Mouse (Mus musculus): ENCODE data around the gene Cdt1. TPM values are rescaled to one million over a fixed set of nuclear protein-coding genes. Genes with fewer than 3 reads are reported as not detected.

Gene Cdt1
- 47.6 TPM in 2 replicates for polyA plus RNA-seq (2016; fragmentation: Nextera tagmentation; extraction: Ambion mirVana)

GRCm38 (mm10) chr8:122567361-122568108 lies at the start of gene Cdt1:
TSS of gene Cdt1 (plus strand) at chr8:122568015.
- WGBS: under 1% methylated on average over 62 of the region's 62 CpGs
- peak within 1 kb of the TSS; percentile 98 for H3K27ac ChIP-seq
- H3K4me3 ChIP-seq: peak within 1 kb of the TSS; percentile 96
- no peaks in the 10 kb centered on the region for H3K27me3 ChIP-seq (ENCODE audit: insufficient read depth, poor library complexity, severe bottlenecking)
- peaks cover 40% of the 10 kb centered on the region for H3K36me3 ChIP-seq
- peak; percentile 98 for DNase-seq (ENCODE audit: low spot score)
- no peaks in the 10 kb centered on the region for H3K9me3 ChIP-seq
- peaks cover 38% of the 10 kb centered on the region for H3K4me1 ChIP-seq

GRCm38 (mm10) chr8:122520611-122521010 lies 47.2 kb upstream of the Cdt1 start:
- 40% methylated on average over 11 of the region's 11 CpGs for WGBS
- peaks cover 86% of the 10 kb centered on the region for H3K4me1 ChIP-seq
- no peaks in the 10 kb centered on the region for H3K27me3 ChIP-seq (ENCODE audit: insufficient read depth, poor library complexity, severe bottlenecking)
- 0 out of 2 replicates have a peak, but pooled peaks cover 3% of the 10 kb centered on the region for H3K36me3 ChIP-seq
- no peak overlapping the region for H3K4me3 ChIP-seq
- H3K9me3 ChIP-seq: no peaks in the 10 kb centered on the region
- peak overlapping the region; percentile 72 for H3K27ac ChIP-seq
- no peak for DNase-seq (ENCODE audit: low spot score)

- peak; percentile 87 for DNase-seq (ENCODE audit: low spot score)
- Histone ChIP-seq H3K4me3 (peak overlapping the region; percentile 45), H3K4me1 (peaks cover 88% of the 10 kb centered on the region), H3K27me3 (ENCODE audit: insufficient read depth, poor library complexity, severe bottlenecking) (no peaks in the 10 kb centered on the region), H3K27ac (peak overlapping the region; percentile 87), H3K36me3 (peaks cover 6% of the 10 kb centered on the region; the same call in 1 of the 2 replicates), H3K9me3 (no peaks in the 10 kb centered on the region)
- 29% methylated on average over 14 of the region's 14 CpGs for WGBS
These were observed 44.8 kb upstream of the Cdt1 start for GRCm38 (mm10) chr8:122522796-122523651.

- H3K27me3 ChIP-seq (ENCODE audit: insufficient read depth, poor library complexity, severe bottlenecking): no peaks in the 10 kb centered on the region
- H3K4me1 ChIP-seq: peaks cover 82% of the 10 kb centered on the region
- DNase-seq (ENCODE audit: low spot score): no peak
- H3K4me3 ChIP-seq: peak overlapping the region; percentile 45
- peaks cover 11% of the 10 kb centered on the region for H3K36me3 ChIP-seq
- H3K9me3 ChIP-seq: no peaks in the 10 kb centered on the region
- peak overlapping the region; percentile 87 for H3K27ac ChIP-seq
- WGBS: 21% methylated on average over 23 of the region's 23 CpGs
These were observed 44.0 kb upstream of the Cdt1 start for GRCm38 (mm10) chr8:122523652-122524360.

GRCm38 (mm10) chr8:122524506-122524905 lies 43.3 kb upstream of the Cdt1 start:
- Histone ChIP-seq H3K9me3 (no peaks in the 10 kb centered on the region), H3K27me3 (ENCODE audit: insufficient read depth, poor library complexity, severe bottlenecking) (no peaks in the 10 kb centered on the region), H3K4me3 (no peak overlapping the region; the same call in 1 of the 2 replicates), H3K36me3 (peaks cover 18% of the 10 kb centered on the region), H3K27ac (peak overlapping the region; percentile 87), H3K4me1 (peaks cover 80% of the 10 kb centered on the region)
- 79% methylated on average over 6 of the region's 6 CpGs for WGBS
- no peak for DNase-seq (ENCODE audit: low spot score)

- Histone ChIP-seq H3K4me1 (peaks cover 78% of the 10 kb centered on the region), H3K4me3 (peak overlapping the region; percentile 24), H3K9me3 (no peaks in the 10 kb centered on the region), H3K36me3 (peaks cover 21% of the 10 kb centered on the region), H3K27me3 (ENCODE audit: insufficient read depth, poor library complexity, severe bottlenecking) (no peaks in the 10 kb centered on the region), H3K27ac (peak overlapping the region; percentile 87)
- 55% methylated on average over 6 of the region's 6 CpGs for WGBS
- DNase-seq (ENCODE audit: low spot score): no peak
These were observed 42.8 kb upstream of the Cdt1 start for GRCm38 (mm10) chr8:122525004-122525403.

GRCm38 (mm10) chr8:122526084-122526483 lies 41.7 kb upstream of the Cdt1 start:
- Histone ChIP-seq H3K9me3 (no peaks in the 10 kb centered on the region), H3K36me3 (peaks cover 21% of the 10 kb centered on the region), H3K4me3 (peak overlapping the region; percentile 28; the same call in 1 of the 2 replicates), H3K27ac (peak overlapping the region; percentile 87), H3K4me1 (peaks cover 77% of the 10 kb centered on the region), H3K27me3 (ENCODE audit: insufficient read depth, poor library complexity, severe bottlenecking) (no peaks in the 10 kb centered on the region)
- no peak for DNase-seq (ENCODE audit: low spot score)
- 45% methylated on average over 3 of the region's 3 CpGs for WGBS

- 38% methylated on average over 7 of the region's 7 CpGs for WGBS
- peaks cover 82% of the 10 kb centered on the region for H3K4me1 ChIP-seq
- H3K9me3 ChIP-seq: no peaks in the 10 kb centered on the region
- peak overlapping the region; percentile 28 for H3K4me3 ChIP-seq
- no peaks in the 10 kb centered on the region for H3K27me3 ChIP-seq (ENCODE audit: insufficient read depth, poor library complexity, severe bottlenecking)
- H3K36me3 ChIP-seq: peaks cover 21% of the 10 kb centered on the region
- peak overlapping the region; percentile 87 for H3K27ac ChIP-seq
- DNase-seq (ENCODE audit: low spot score): peak; percentile 90
These were observed 41.2 kb upstream of the Cdt1 start for GRCm38 (mm10) chr8:122526526-122527170.

- no peaks in the 10 kb centered on the region for H3K9me3 ChIP-seq
- H3K27ac ChIP-seq: peak overlapping the region; percentile 87; the same call in 1 of the 2 replicates
- H3K4me3 ChIP-seq: no peak overlapping the region
- H3K36me3 ChIP-seq: peaks cover 21% of the 10 kb centered on the region
- no peaks in the 10 kb centered on the region for H3K27me3 ChIP-seq (ENCODE audit: insufficient read depth, poor library complexity, severe bottlenecking)
- DNase-seq (ENCODE audit: low spot score): no peak
- H3K4me1 ChIP-seq: peaks cover 87% of the 10 kb centered on the region
- 86% methylated on average over 3 of the region's 3 CpGs for WGBS
These were observed 39.9 kb upstream of the Cdt1 start for GRCm38 (mm10) chr8:122527937-122528336.

GRCm38 (mm10) chr8:122529159-122529558 lies 38.7 kb upstream of the Cdt1 start:
- peaks cover 82% of the 10 kb centered on the region for H3K4me1 ChIP-seq
- 90% methylated on average over 4 of the region's 4 CpGs for WGBS
- no peak overlapping the region for H3K4me3 ChIP-seq
- DNase-seq (ENCODE audit: low spot score): no peak
- H3K9me3 ChIP-seq: no peaks in the 10 kb centered on the region
- H3K27ac ChIP-seq: peak overlapping the region; percentile 29; the same call in 1 of the 2 replicates
- H3K36me3 ChIP-seq: peaks cover 25% of the 10 kb centered on the region
- no peaks in the 10 kb centered on the region for H3K27me3 ChIP-seq (ENCODE audit: insufficient read depth, poor library complexity, severe bottlenecking)

GRCm38 (mm10) chr8:122531312-122531711 lies 36.5 kb upstream of the Cdt1 start:
- H3K4me3 ChIP-seq: no peak overlapping the region
- no peaks in the 10 kb centered on the region for H3K9me3 ChIP-seq
- H3K36me3 ChIP-seq: peaks cover 31% of the 10 kb centered on the region
- DNase-seq (ENCODE audit: low spot score): no peak
- peaks cover 74% of the 10 kb centered on the region for H3K4me1 ChIP-seq
- H3K27me3 ChIP-seq (ENCODE audit: insufficient read depth, poor library complexity, severe bottlenecking): no peaks in the 10 kb centered on the region
- H3K27ac ChIP-seq: peak overlapping the region; percentile 85
- 66% methylated on average over 8 of the region's 8 CpGs for WGBS

GRCm38 (mm10) chr8:122537033-122537432 lies 30.8 kb upstream of the Cdt1 start:
- Histone ChIP-seq H3K27me3 (ENCODE audit: insufficient read depth, poor library complexity, severe bottlenecking) (no peaks in the 10 kb centered on the region), H3K4me3 (peak overlapping the region; percentile 32; the same call in 1 of the 2 replicates), H3K9me3 (no peaks in the 10 kb centered on the region), H3K36me3 (peaks cover 34% of the 10 kb centered on the region), H3K27ac (peak overlapping the region; percentile 85), H3K4me1 (peaks cover 72% of the 10 kb centered on the region)
- 28% methylated on average over 6 of the region's 6 CpGs for WGBS
- peak; percentile 84 for DNase-seq (ENCODE audit: low spot score)
